31 mouse cellular contexts compared by ENCODE assay signal in the genomic region with DNA sequence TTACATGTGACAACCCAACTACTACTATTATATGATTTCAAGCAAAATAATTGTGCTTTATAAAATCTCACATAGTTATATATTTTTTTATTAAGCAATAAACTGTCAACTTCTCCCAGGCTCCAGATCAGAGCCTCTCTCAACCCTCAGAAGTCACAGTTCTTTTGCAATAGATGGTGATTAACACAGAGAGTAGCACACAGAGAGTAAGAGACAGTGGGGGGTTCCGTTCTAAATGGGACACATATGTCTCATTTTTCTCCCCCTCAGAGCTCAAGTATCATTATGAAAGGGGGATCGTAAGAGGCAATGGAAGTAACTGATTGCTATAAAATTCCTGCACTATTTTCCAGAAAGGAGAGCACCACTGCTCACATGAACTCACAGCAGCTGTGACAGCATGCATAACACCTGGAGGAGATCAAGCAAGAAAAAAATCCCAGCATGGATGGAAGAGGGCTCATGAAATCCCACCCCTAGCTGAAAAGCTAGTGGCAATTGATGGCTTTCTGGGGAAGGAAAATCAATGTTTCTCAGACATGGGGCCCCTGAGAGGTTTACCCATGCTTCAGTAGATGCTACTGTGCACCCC.
DNase-seq lines count a peak whose midpoint lies in the region; ATAC-seq lines count a peak whose summit lies in the region.
"Had no signal": no experiment of that assay in that cellular context is flagged by ENCODE, and none has a peak within 500 bp of the region (broad histone marks: within the 10 kb centered on the region; RNA-seq: fewer than 3 reads in every experiment).

No protein-coding gene starts in this region.

- no peaks in the 10 kb centered on the region for H3K9me3 ChIP-seq in embryonic facial prominence, embryonic 11.5 days (replicated peaks; ENCODE audit: control insufficient read depth, low read length)
- no peaks in the 10 kb centered on the region for H3K9me3 ChIP-seq in embryonic facial prominence, embryonic 10.5 days
- H3K9me3 ChIP-seq in lung, embryonic 16.5 days (ENCODE audit: control insufficient read depth, low read length), result no peaks in the 10 kb centered on the region
- no peaks in the 10 kb centered on the region for H3K9me3 ChIP-seq in limb, embryonic 13.5 days
- no peaks in the 10 kb centered on the region for H3K9me3 ChIP-seq in heart, embryonic 12.5 days (replicated peaks)
- H3K9me3 ChIP-seq: embryonic facial prominence, embryonic 13.5 days; forebrain, embryonic 12.5 days; forebrain, embryonic 15.5 days; G1E; heart, embryonic 15.5 days had no signal

- H3K9ac ChIP-seq in embryonic facial prominence, embryonic 11.5 days (replicated peaks; ENCODE audit: low read length), result no peak overlapping the region
- no peak overlapping the region for H3K9ac ChIP-seq in lung, embryonic 16.5 days (ENCODE audit: low read length)
- H3K9ac ChIP-seq in limb, embryonic 13.5 days, result no peak overlapping the region
- H3K9ac ChIP-seq in heart, embryonic 12.5 days, result no peak overlapping the region
- H3K9ac ChIP-seq: embryonic facial prominence, embryonic 13.5 days; forebrain, embryonic 12.5 days; forebrain, embryonic 15.5 days; heart, embryonic 15.5 days; hindbrain, embryonic 14.5 days had no signal

- no peak overlapping the region for H3K4me2 ChIP-seq in embryonic facial prominence, embryonic 11.5 days (ENCODE audit: low read depth, low read length)
- no peak overlapping the region for H3K4me2 ChIP-seq in lung, embryonic 16.5 days (ENCODE audit: low read depth, low read length)
- H3K4me2 ChIP-seq in limb, embryonic 13.5 days (replicated peaks), result no peak overlapping the region
- no peak overlapping the region for H3K4me2 ChIP-seq in heart, embryonic 12.5 days
- H3K4me2 ChIP-seq: embryonic facial prominence, embryonic 13.5 days; forebrain, embryonic 12.5 days; forebrain, embryonic 15.5 days; heart, embryonic 11.5 days; heart, embryonic 15.5 days; hindbrain, embryonic 14.5 days had no signal

- no peaks in the 10 kb centered on the region for H3K36me3 ChIP-seq in embryonic facial prominence, embryonic 11.5 days (replicated peaks; ENCODE audit: control insufficient read depth, insufficient read depth, low read depth, low read length)
- H3K36me3 ChIP-seq in embryonic facial prominence, embryonic 10.5 days (replicated peaks), result no peaks in the 10 kb centered on the region
- H3K36me3 ChIP-seq in lung, embryonic 16.5 days (ENCODE audit: control insufficient read depth, insufficient read depth, low read length), result no peaks in the 10 kb centered on the region
- no peaks in the 10 kb centered on the region for H3K36me3 ChIP-seq in limb, embryonic 13.5 days
- no peaks in the 10 kb centered on the region for H3K36me3 ChIP-seq in heart, embryonic 12.5 days
- H3K36me3 ChIP-seq: embryonic facial prominence, embryonic 13.5 days; forebrain, embryonic 12.5 days; forebrain, embryonic 15.5 days; G1E; heart, embryonic 15.5 days had no signal

- no peaks in the 10 kb centered on the region for H3K27me3 ChIP-seq in embryonic facial prominence, embryonic 11.5 days (ENCODE audit: control insufficient read depth, insufficient read depth, low read length)
- no peaks in the 10 kb centered on the region for H3K27me3 ChIP-seq in embryonic facial prominence, embryonic 10.5 days (replicated peaks; ENCODE audit: low read depth, poor library complexity, severe bottlenecking)
- H3K27me3 ChIP-seq in lung, embryonic 16.5 days (ENCODE audit: control insufficient read depth, insufficient read depth, low read depth, low read length), result no peaks in the 10 kb centered on the region
- H3K27me3 ChIP-seq in limb, embryonic 13.5 days, result no peaks in the 10 kb centered on the region
- H3K27me3 ChIP-seq in heart, embryonic 12.5 days (replicated peaks), result no peaks in the 10 kb centered on the region
- H3K27me3 ChIP-seq: CH12.LX; embryonic facial prominence, embryonic 13.5 days; forebrain, embryonic 12.5 days; forebrain, embryonic 15.5 days; heart, embryonic 15.5 days; Patski had no signal

- no peak overlapping the region for H3K27ac ChIP-seq in embryonic facial prominence, embryonic 11.5 days (replicated peaks; ENCODE audit: low read depth, low read length)
- H3K27ac ChIP-seq in embryonic facial prominence, embryonic 10.5 days (replicated peaks), result no peak overlapping the region
- no peak overlapping the region for H3K27ac ChIP-seq in lung, embryonic 16.5 days (ENCODE audit: low read length)
- H3K27ac ChIP-seq in limb, embryonic 13.5 days, result no peak overlapping the region
- no peak overlapping the region for H3K27ac ChIP-seq in heart, embryonic 12.5 days (ENCODE audit: poor library complexity, severe bottlenecking)
- H3K27ac ChIP-seq: embryonic facial prominence, embryonic 13.5 days; forebrain, embryonic 12.5 days; forebrain, embryonic 15.5 days; gastrocnemius, adult 2 months; heart, embryonic 15.5 days; hindbrain, embryonic 14.5 days; hindbrain, postnatal 0 days had no signal

- peak; percentile 2 for DNase-seq in embryonic facial prominence, embryonic 11.5 days (ENCODE audit: low spot score)
- DNase-seq in embryonic facial prominence, embryonic 10.5 days (ENCODE audit: low spot score), result no peak
- no peak for DNase-seq in lung, adult 18-20 months
- DNase-seq in forelimb bud, embryonic 11.5 days (ENCODE audit: low read depth, low spot score), result peak; percentile 24
- DNase-seq in cerebellum, adult 9-11 months, result no peak
- DNase-seq: adrenal gland, postnatal 10 days; adrenal gland, postnatal 36 days; B cell, adult 2 months; cerebellum, adult 18-20 months; cerebellum, adult 9-10 months; cerebellum, postnatal 25 days; gastrocnemius, adult 2 months; gastrocnemius, postnatal 14 days; heart, adult 11 months; heart, postnatal 14 days; heart, postnatal 4 days had no signal

- no peak for ATAC-seq in embryonic facial prominence, embryonic 11.5 days (replicated peaks; ENCODE audit: insufficient number of reproducible peaks, low FRiP score, low TSS enrichment, low read depth)
- ATAC-seq in lung, embryonic 16.5 days (ENCODE audit: low read depth), result peak; percentile 54; the same call in 1 of the 2 replicates
- peak; percentile 86 for ATAC-seq in limb, embryonic 13.5 days (ENCODE audit: low FRiP score, low read depth)
- ATAC-seq in heart, embryonic 12.5 days (ENCODE audit: insufficient number of reproducible peaks, low FRiP score), result no peak
- ATAC-seq: forebrain, embryonic 15.5 days; hindbrain, postnatal 0 days; inflammation-experienced regulatory T-cells, adult 6 months; Patski had no signal

- H3K4me3 ChIP-seq in embryonic facial prominence, embryonic 11.5 days (ENCODE audit: low read depth, low read length), result no peak overlapping the region
- no peak overlapping the region for H3K4me3 ChIP-seq in embryonic facial prominence, embryonic 10.5 days
- no peak overlapping the region for H3K4me3 ChIP-seq in lung, embryonic 16.5 days (ENCODE audit: low read length)
- no peak overlapping the region for H3K4me3 ChIP-seq in limb, embryonic 13.5 days
- no peak overlapping the region for H3K4me3 ChIP-seq in heart, embryonic 12.5 days
- H3K4me3 ChIP-seq: embryonic facial prominence, embryonic 13.5 days; erythroblast, embryonic 14.5 days; forebrain, embryonic 12.5 days; forebrain, embryonic 15.5 days; gastrocnemius, adult 2 months; heart, embryonic 15.5 days had no signal

- H3K4me1 ChIP-seq in embryonic facial prominence, embryonic 11.5 days (ENCODE audit: control insufficient read depth, insufficient read depth, low read length), result no peaks in the 10 kb centered on the region
- no peaks in the 10 kb centered on the region for H3K4me1 ChIP-seq in embryonic facial prominence, embryonic 10.5 days
- H3K4me1 ChIP-seq in lung, embryonic 16.5 days (replicated peaks; ENCODE audit: control insufficient read depth, insufficient read depth, low read length), result no peaks in the 10 kb centered on the region
- peaks cover 7% of the 10 kb centered on the region for H3K4me1 ChIP-seq in limb, embryonic 13.5 days
- H3K4me1 ChIP-seq in heart, embryonic 12.5 days (replicated peaks), result no peaks in the 10 kb centered on the region
- H3K4me1 ChIP-seq: forebrain, embryonic 12.5 days; forebrain, embryonic 15.5 days; heart, embryonic 15.5 days had no signal

- WGBS in embryonic facial prominence, embryonic 11.5 days, result 48% methylated on average over 2 of the region's 2 CpGs
- 68% methylated on average over 2 of the region's 2 CpGs for WGBS in embryonic facial prominence, embryonic 10.5 days
- 53% methylated on average over 2 of the region's 2 CpGs for WGBS in lung, embryonic 16.5 days
- WGBS in limb, embryonic 13.5 days, result 21% methylated on average over 2 of the region's 2 CpGs
- 85% methylated on average over 2 of the region's 2 CpGs for WGBS in heart, embryonic 12.5 days

Comparison
In these comparisons a context has a peak if more than half of its experiments do, and no peak if none do; other contexts are left out.
1. DNase-seq: peak in embryonic facial prominence, embryonic 11.5 days (single experiment) and forelimb bud, embryonic 11.5 days (single experiment); none in embryonic facial prominence, embryonic 10.5 days (single experiment), lung, adult 18-20 months (0 of 2) and cerebellum, adult 9-11 months (single experiment).
2. ATAC-seq: peak in lung, embryonic 16.5 days (single experiment) and limb, embryonic 13.5 days (single experiment); none in embryonic facial prominence, embryonic 11.5 days (single experiment) and heart, embryonic 12.5 days (single experiment).